Mouse (Mus musculus) stomach, postnatal 0 days (tissue): ENCODE measurements around the gene Pde9a. TPM values are rescaled to one million over a fixed set of nuclear protein-coding genes. Genes with fewer than 3 reads are reported as not detected.

Experiments used
- ATAC-seq: fragments of 200-750 bp; cut with Nextera tagmentation; 2 replicates; pipeline ENCODE4 v1.8.0; 2017; ENCODE audit not compliant: low FRiP score, low TSS enrichment
- DNase-seq: peaks from one replicate; pipeline ENCODE4 v3.0.0-alpha.2; 2016; ENCODE audit warnings: low spot score
- H3K27ac ChIP-seq: fragments of 300-500 bp; sonication (generic); replicated peaks from 2 replicates; pipeline ENCODE4 v1.5.1; 2014; ENCODE audit warnings: mild to moderate bottlenecking, control low read depth
- H3K27me3 ChIP-seq: fragments of 300-500 bp; sonication (generic); 2 replicates; pipeline ENCODE4 v1.6.1; 2014; ENCODE audit warnings: low read length; ENCODE audit not compliant: control insufficient read depth, insufficient read depth
- H3K36me3 ChIP-seq: fragments of 300-500 bp; sonication (generic); 2 replicates; pipeline ENCODE4 v1.6.1; 2014; ENCODE audit warnings: low read length, mixed read lengths; ENCODE audit not compliant: control insufficient read depth, insufficient read depth
- H3K4me1 ChIP-seq: fragments of 300-500 bp; sonication (generic); replicated peaks from 2 replicates; pipeline ENCODE4 v1.6.1; 2014; ENCODE audit warnings: antibody characterized with exemption; ENCODE audit not compliant: control insufficient read depth, insufficient read depth
- H3K4me2 ChIP-seq: fragments of 300-500 bp; sonication (generic); replicated peaks from 2 replicates; pipeline ENCODE4 v1.6.1; 2014; ENCODE audit warnings: low read depth, mild to moderate bottlenecking, control low read depth, moderate library complexity
- H3K4me3 ChIP-seq: fragments of 300-500 bp; sonication (generic); 2 replicates; pipeline ENCODE4 v1.5.1; 2014; ENCODE audit warnings: low read depth, low read length, control low read depth
- H3K9ac ChIP-seq: fragments of 300-500 bp; sonication (generic); 2 replicates; pipeline ENCODE4 v1.6.1; 2014; ENCODE audit warnings: mild to moderate bottlenecking, low read length, control low read depth, mixed read lengths
- H3K9me3 ChIP-seq: fragments of 300-500 bp; sonication (generic); 2 replicates; pipeline ENCODE4 v1.6.1; 2016; ENCODE audit warnings: low read length; ENCODE audit not compliant: control insufficient read depth
- CTCF ChIP-seq: IDR thresholded peaks from 2 replicates; pipeline ENCODE4 v1.5.1; 2016; ENCODE audit warnings: antibody characterized with exemption, low read depth, mild to moderate bottlenecking, moderate library complexity
- EP300 ChIP-seq: optimal IDR thresholded peaks from 2 replicates; pipeline ENCODE3; 2016; ENCODE audit warnings: antibody characterized with exemption
- WGBS: fragments of 180-500 bp; shearing (Covaris S2); extraction: QIAGEN DNeasy Blood & Tissue Kit; methylation state at CpG from one replicate; pipeline ENCODE4 v1.1.7; 2014; 5-methylcytosine and 5-hydroxymethylcytosine counted together
- polyA plus RNA-seq: library from polyadenylated mRNA; unstranded; fragments of >200 nt; fragmentation: Nextera tagmentation; extraction: Ambion mirVana; gene quantifications from 2 replicates; pipeline ENCODE4 v1.2.1, GENCODE M21; 2015

Gene Pde9a
- polyA plus RNA-seq, 1 experiment from 2014 or later = 11.6 TPM

- Histone ChIP-seq H3K4me1 (0 out of 2 replicates have a peak, but pooled peaks cover 2% of the 10 kb centered on the region), H3K9me3 (no peaks in the 10 kb centered on the region), H3K27me3 (no peaks in the 10 kb centered on the region), H3K9ac (no peak overlapping the region), H3K27ac (peak overlapping the region; percentile 80), H3K4me3 (no peak overlapping the region), H3K36me3 (no peaks in the 10 kb centered on the region), H3K4me2 (no peak overlapping the region)
- ATAC-seq = peak; percentile 63
- TF ChIP-seq EP300 (no peak), CTCF (no peak)
- WGBS = 40% methylated on average over 3 of the region's 3 CpGs
- no peak for DNase-seq
These were observed 67.5 kb downstream of the Pde9a start for GRCm38 (mm10) chr17:31453476-31453875.

GRCm38 (mm10) chr17:31454056-31454455 is 68.0 kb downstream of the Pde9a start:
- Histone ChIP-seq H3K4me1 (0 out of 2 replicates have a peak, but pooled peaks cover 2% of the 10 kb centered on the region), H3K27me3 (no peaks in the 10 kb centered on the region), H3K9ac (no peak overlapping the region), H3K9me3 (no peaks in the 10 kb centered on the region), H3K36me3 (no peaks in the 10 kb centered on the region), H3K4me3 (no peak overlapping the region), H3K27ac (peak overlapping the region; percentile 80), H3K4me2 (no peak overlapping the region)
- TF ChIP-seq CTCF (no peak), EP300 (no peak)
- 51% methylated on average over 9 of the region's 9 CpGs for WGBS
- ATAC-seq (no peak), DNase-seq (no peak)

GRCm38 (mm10) chr17:31456723-31457567 is 70.9 kb downstream of the Pde9a start:
- H3K27me3 ChIP-seq = no peaks in the 10 kb centered on the region
- H3K27ac ChIP-seq = peak overlapping the region; percentile 65
- H3K4me2 ChIP-seq = no peak overlapping the region
- H3K9ac ChIP-seq = 0 out of 2 replicates have a peak overlapping the region, but pooled peaks have one; percentile 8
- 0 out of 2 replicates have a peak, but pooled peaks cover 2% of the 10 kb centered on the region for H3K4me1 ChIP-seq
- H3K4me3 ChIP-seq = no peak overlapping the region
- TF ChIP-seq EP300 = no peak
- no peak for TF ChIP-seq CTCF
- H3K9me3 ChIP-seq = no peaks in the 10 kb centered on the region
- no peaks in the 10 kb centered on the region for H3K36me3 ChIP-seq
- peak; percentile 50; the same call in 1 of the 2 replicates for ATAC-seq
- WGBS = 52% methylated on average over 18 of the region's 18 CpGs
- no peak for DNase-seq

DNA sequence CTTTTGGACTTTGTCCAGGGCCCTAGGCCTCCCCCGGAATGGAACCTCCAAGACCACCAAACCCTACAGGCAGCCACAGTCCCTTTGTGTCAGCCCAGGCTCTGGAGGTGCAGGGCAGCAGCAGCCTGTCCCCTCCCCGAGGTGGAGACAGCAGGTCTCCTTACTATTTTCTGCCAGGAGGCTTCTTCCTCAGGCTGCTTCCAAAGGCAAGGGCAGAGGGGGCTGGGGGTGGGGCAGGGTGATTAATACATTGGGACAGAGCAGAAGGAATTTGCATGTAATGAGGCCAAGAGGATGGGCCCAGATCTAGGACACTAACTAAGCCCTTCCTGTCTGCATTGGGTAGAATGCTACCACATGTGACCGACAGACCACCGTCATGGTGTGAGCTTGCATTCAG is 74.4 kb downstream of the Pde9a start:
- Histone ChIP-seq H3K27ac (no peak overlapping the region), H3K36me3 (no peaks in the 10 kb centered on the region), H3K4me1 (0 out of 2 replicates have a peak, but pooled peaks cover 2% of the 10 kb centered on the region), H3K27me3 (no peaks in the 10 kb centered on the region), H3K4me3 (no peak overlapping the region), H3K4me2 (no peak overlapping the region), H3K9ac (no peak overlapping the region), H3K9me3 (no peaks in the 10 kb centered on the region)
- 69% methylated on average over 4 of the region's 4 CpGs for WGBS
- TF ChIP-seq CTCF = no peak
- no peak for TF ChIP-seq EP300
- 0 out of 2 replicates have a peak, but pooled peaks have one; percentile 13 for ATAC-seq
- no peak for DNase-seq

DNA sequence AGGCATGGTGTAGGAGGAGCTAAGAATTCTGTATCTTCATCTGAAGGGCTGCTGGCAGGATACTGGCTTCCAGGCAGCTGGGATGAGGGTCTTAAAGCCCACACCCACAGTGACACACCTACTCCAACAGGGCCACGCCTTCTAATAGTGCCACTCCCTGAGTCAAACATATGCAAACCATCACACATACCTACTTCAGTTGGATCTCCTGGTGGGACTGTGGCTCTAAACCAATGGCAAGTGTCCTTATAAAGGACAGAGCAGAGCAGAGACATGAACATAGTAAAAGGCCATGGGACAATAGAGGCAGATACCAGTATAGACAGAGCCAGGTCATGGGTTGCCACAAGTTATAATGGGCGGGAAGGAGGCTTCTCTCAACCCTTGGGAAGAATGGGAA is 76.5 kb downstream of the Pde9a start:
- no peak overlapping the region for H3K27ac ChIP-seq
- no peak overlapping the region for H3K9ac ChIP-seq
- no peaks in the 10 kb centered on the region for H3K27me3 ChIP-seq
- H3K36me3 ChIP-seq = 0 out of 2 replicates have a peak, but pooled peaks cover 7% of the 10 kb centered on the region
- no peaks in the 10 kb centered on the region for H3K4me1 ChIP-seq
- H3K4me2 ChIP-seq = no peak overlapping the region
- TF ChIP-seq CTCF = no peak
- TF ChIP-seq EP300 = no peak
- no peaks in the 10 kb centered on the region for H3K9me3 ChIP-seq
- ATAC-seq = no peak
- no peak overlapping the region for H3K4me3 ChIP-seq
- no peak for DNase-seq
- WGBS = 83% methylated on average over 2 of the region's 2 CpGs

GRCm38 (mm10) chr17:31466854-31467253 is 80.8 kb downstream of the Pde9a start:
- Histone ChIP-seq H3K4me1 (no peaks in the 10 kb centered on the region), H3K4me2 (no peak overlapping the region), H3K36me3 (peaks cover 9% of the 10 kb centered on the region; the same call in 1 of the 2 replicates), H3K9ac (no peak overlapping the region), H3K27me3 (no peaks in the 10 kb centered on the region), H3K27ac (no peak overlapping the region), H3K9me3 (no peaks in the 10 kb centered on the region), H3K4me3 (no peak overlapping the region)
- WGBS = 93% methylated on average over 3 of the region's 3 CpGs
- TF ChIP-seq EP300 (no peak), CTCF (peak; percentile 64)
- ATAC-seq (no peak), DNase-seq (no peak)
